Mouse (Mus musculus) ovary, postnatal 14 days (tissue): Measurements from ENCODE around the gene Nufip2.
"Not testable (repeated sequence)": the region's sequence is repeated elsewhere in the genome, so short reads cannot be mapped to it uniquely, and the experiment has no call there.

ENCODE experiments used
- DNase-seq: peaks from one replicate; pipeline ENCODE4 v3.0.0; 2022; ENCODE audit warnings: low spot score

The Nufip2 gene

DNA sequence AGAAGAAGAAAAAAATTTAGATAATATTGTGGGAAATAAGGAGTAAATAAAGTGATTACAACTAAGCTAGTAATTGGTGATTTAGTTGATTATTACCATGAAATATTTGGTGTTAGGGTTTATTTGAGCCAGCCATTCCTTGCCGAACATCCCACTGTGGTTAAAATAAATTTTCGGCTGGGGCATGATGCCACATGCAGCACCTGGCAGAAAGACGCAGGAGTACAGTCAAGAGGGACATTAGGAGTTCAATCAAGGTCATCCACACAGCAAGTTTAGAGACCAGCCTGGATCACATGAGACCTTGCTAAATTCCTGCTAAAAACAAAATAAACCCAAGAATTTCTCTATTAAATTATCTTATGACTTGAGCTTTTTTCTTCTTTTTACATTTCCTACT, 23.1 kb downstream of the Nufip2 start:
- DNase-seq: no peak

DNA sequence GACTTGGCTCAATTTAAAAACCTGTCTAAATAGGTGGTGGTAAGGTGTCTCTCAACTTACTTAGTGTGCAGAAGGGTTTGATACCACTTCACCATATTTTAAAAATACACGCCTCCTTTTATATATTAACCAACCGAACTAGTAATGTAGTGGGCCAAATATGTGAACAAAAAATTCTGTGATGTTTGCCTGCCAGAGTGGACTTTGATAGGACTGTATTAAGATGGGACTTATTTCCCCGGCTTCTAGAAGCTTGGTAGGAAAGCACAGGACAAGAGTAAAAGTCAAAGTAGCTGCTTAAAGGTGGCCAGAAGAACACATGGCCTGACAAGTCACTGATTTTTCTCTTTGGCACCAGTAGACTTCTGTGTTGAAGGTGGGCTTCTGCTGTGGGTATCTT, 27.8 kb downstream of the Nufip2 start:
- DNase-seq: no peak

- DNase-seq: no peak
Observed at GRCm38 (mm10) chr11:77719055-77719454, 33.1 kb downstream of the Nufip2 start.

- no peak for DNase-seq
Observed at GRCm38 (mm10) chr11:77721389-77721788, 35.4 kb downstream of the Nufip2 start.

DNA sequence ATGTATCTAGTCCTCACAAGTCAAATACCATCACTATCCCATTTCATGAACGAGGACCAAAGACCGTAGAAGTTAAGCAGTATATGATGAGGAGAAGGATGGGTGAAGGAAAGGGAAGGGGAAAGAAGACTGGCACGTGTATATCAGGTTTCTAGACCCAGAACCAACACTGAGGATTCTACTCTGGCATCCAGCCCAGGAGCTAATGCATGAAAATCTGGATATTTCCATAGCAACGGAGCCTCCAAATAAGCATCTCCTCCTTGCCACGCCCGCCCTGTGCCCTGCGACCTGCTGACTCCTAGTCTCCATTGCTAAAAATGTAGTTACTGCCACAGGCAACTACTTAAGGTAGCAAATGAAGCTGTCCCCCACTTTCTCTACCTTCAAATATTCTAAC, 38.8 kb downstream of the Nufip2 start:
- DNase-seq: no peak

GRCm38 (mm10) chr11:77725183-77725582, 39.2 kb downstream of the Nufip2 start, which contains the start of gene Cryba1:
Cryba1 (minus strand) TSS chr11:77725283.
- no peak for DNase-seq

GRCm38 (mm10) chr11:77728587-77728986, 42.6 kb downstream of the Nufip2 start:
- DNase-seq: no peak

- peak; percentile 80 for DNase-seq
Observed at GRCm38 (mm10) chr11:77737289-77737688, 51.3 kb downstream of the Nufip2 start.

GRCm38 (mm10) chr11:77738555-77738954, 52.6 kb downstream of the Nufip2 start:
- no peak for DNase-seq

DNA sequence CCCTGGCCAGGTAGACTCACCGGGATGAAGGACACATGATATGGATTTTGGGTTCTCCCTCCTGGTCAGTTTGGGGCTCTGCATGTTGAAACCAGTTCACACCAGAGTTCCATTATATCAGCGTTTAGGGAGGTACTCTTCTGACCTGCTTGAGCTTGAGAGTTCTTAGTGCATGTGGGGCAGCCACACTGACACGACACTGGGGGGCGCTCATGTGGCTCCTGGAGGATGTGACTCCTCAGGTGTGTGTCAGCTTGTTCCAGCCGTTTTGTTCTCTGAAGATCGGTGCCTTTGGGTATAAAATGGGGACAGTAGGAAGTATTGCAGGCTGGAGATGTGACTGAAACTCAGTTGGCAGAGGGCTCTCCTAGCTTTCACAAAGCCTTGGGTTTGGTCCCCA, 58.0 kb downstream of the Nufip2 start:
- no peak for DNase-seq

- DNase-seq: no peak
Observed at GRCm38 (mm10) chr11:77746652-77747051, 60.7 kb downstream of the Nufip2 start.

GRCm38 (mm10) chr11:77747103-77747502, 61.1 kb downstream of the Nufip2 start:
- DNase-seq: not testable (repeated sequence)

- no peak for DNase-seq
Observed at GRCm38 (mm10) chr11:77748996-77749395, 63.0 kb downstream of the Nufip2 start.

DNA sequence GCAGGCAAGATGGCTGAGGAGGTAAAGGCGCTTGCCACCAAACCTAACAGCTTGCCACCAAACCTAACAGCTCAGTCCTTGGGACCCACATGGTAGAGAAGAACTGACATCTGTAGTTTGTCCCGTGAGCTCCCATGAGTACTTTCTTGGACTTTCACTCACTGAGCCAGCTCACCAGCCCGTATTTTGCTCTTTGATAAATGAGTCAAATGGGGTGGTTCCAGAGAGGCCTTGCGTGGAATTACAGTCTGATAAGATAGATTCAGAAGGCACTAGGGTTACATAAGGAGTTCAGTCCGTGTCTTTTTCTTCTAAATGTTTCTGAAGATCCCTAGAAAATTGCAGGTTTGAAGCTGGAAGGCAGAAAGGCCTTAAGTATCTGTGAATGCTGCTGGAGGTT, 66.6 kb downstream of the Nufip2 start:
- no peak for DNase-seq

- DNase-seq: no peak
Observed at GRCm38 (mm10) chr11:77753469-77753868, 67.5 kb downstream of the Nufip2 start.

- no peak for DNase-seq
Observed at GRCm38 (mm10) chr11:77760031-77760430, 74.1 kb downstream of the Nufip2 start.

GRCm38 (mm10) chr11:77762783-77763672, 77.1 kb downstream of the Nufip2 start, which contains the start of gene Myo18a:
Myo18a (plus strand) TSS chr11:77763246.
- DNase-seq: peak; percentile 86

- no peak for DNase-seq
Observed at GRCm38 (mm10) chr11:77763673-77764340, 77.9 kb downstream of the Nufip2 start.

DNA sequence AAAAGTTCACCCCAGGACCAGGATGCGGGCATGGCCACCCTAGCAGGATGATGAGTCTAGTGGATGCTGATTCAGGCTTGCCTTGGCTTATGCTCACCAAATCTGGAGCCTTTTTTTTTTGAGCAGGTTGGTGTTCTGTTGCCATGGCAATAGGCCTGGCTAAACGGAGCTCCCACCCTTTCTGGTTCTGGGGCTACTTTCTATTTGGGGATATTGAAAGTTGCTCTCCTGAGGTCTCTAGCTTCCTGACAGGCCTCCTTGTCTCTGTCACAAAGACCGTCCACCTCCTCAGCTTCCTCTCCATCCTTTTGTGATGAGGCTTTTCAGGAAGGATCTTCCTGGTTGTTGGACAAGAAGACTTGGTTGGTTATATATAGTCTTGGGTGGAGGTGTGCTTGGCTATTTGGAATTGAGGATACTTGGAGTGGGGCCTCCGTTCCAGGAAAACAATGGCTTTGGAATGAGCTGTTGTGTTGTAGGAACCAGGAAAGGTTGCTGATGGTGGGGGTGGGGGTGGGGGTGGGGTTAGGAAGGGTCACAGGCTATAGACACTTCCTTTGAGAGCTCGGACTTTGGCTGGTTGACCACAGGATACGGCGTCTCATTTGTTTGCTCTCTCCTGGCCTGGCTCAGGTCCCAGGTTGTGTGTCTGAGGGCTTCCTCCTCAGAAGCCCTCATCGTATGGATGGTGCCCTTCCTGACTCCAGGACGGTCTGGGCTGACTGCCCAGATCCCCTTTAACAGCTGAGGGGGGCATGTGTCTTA, 78.9 kb downstream of the Nufip2 start:
- DNase-seq: no peak

- DNase-seq: no peak
Observed at GRCm38 (mm10) chr11:77765459-77765777, 79.5 kb downstream of the Nufip2 start.

GRCm38 (mm10) chr11:77766351-77767001, 80.5 kb downstream of the Nufip2 start:
- no peak for DNase-seq

- DNase-seq: no peak
Observed at GRCm38 (mm10) chr11:77769496-77769895, 83.5 kb downstream of the Nufip2 start.
